Mouse (Mus musculus) heart, postnatal 0 days (tissue): ENCODE results near the gene Unkl.

Source experiments
- CTCF ChIP-seq: IDR thresholded peaks from 2 replicates; pipeline ENCODE4 v1.5.1; 2016; ENCODE audit warnings: antibody characterized with exemption, control low read depth, low read depth
- EP300 ChIP-seq: IDR thresholded peaks from 2 replicates; pipeline ENCODE4 v1.6.1; 2016; ENCODE audit warnings: antibody characterized with exemption, low read depth

- TF ChIP-seq CTCF (no peak), EP300 (no peak)
These were observed 23.5 kb downstream of the Unkl start for GRCm38 (mm10) chr17:25211705-25212104.
